Mouse (Mus musculus) neutrophil, adult 5-6 weeks (primary cell): ENCODE measurements around the gene Olfr958. TPM values are rescaled to one million over a fixed set of nuclear protein-coding genes. Genes with fewer than 3 reads are reported as not detected.

Source experiments
- ATAC-seq: fragments of 151-379, 151-347 bp; 2 replicates; pipeline ENCODE4 v1.8.0; 2017; ENCODE audit warnings: mild to moderate bottlenecking, moderate TSS enrichment; ENCODE audit not compliant: insufficient number of reproducible peaks, poor library complexity, low FRiP score, severe bottlenecking; ENCODE audit errors: extremely low read depth
- total RNA-seq: library from RNA; stranded (forward); fragments of 200-1000 nt; gene quantifications from 2 replicates; pipeline ENCODE4 v1.2.3, GENCODE M21; 2017

Gene Olfr958
- total RNA-seq = not detected in 2 replicates

GRCm38 (mm10) chr9:39553946-39554345 lies at the start of gene Olfr958:
TSS of gene Olfr958 (minus strand) at chr9:39554054.
- ATAC-seq = no peak

- no peak for ATAC-seq
Measured at GRCm38 (mm10) chr9:39603333-39603845, 49.5 kb upstream of the Olfr958 start.

- no peak for ATAC-seq
Measured at GRCm38 (mm10) chr9:39602536-39603332, 48.9 kb upstream of the Olfr958 start.

- ATAC-seq = no peak
Measured at GRCm38 (mm10) chr9:39577050-39577449, 23.2 kb upstream of the Olfr958 start.

- no peak for ATAC-seq
Measured at GRCm38 (mm10) chr9:39575469-39575868, 21.6 kb upstream of the Olfr958 start, which contains the start of gene Olfr959. TSS of gene Olfr959 (minus strand) at chr9:39575569.

- no peak for ATAC-seq
Measured at GRCm38 (mm10) chr9:39558349-39558647, 4.4 kb upstream of the Olfr958 start.

- no peak for ATAC-seq
Measured at GRCm38 (mm10) chr9:39557529-39558348, 3.9 kb upstream of the Olfr958 start.

- ATAC-seq = no peak
Measured at GRCm38 (mm10) chr9:39550806-39551205, 3.0 kb downstream of the Olfr958 start.

GRCm38 (mm10) chr9:39523616-39524285 lies 30.1 kb downstream of the Olfr958 start:
- no peak for ATAC-seq

GRCm38 (mm10) chr9:39518595-39518994 lies 35.3 kb downstream of the Olfr958 start:
- ATAC-seq = no peak

- ATAC-seq = no peak
Measured at GRCm38 (mm10) chr9:39515531-39515930, 38.3 kb downstream of the Olfr958 start, which contains the start of gene Olfr957. TSS of gene Olfr957 (minus strand) at chr9:39515809.

- no peak for ATAC-seq
Measured at GRCm38 (mm10) chr9:39509412-39509811, 44.4 kb downstream of the Olfr958 start.

GRCm38 (mm10) chr9:39508998-39509397 lies 44.9 kb downstream of the Olfr958 start:
- no peak for ATAC-seq

Other genes starting within 250 kb of the Olfr958 start
- gene Olfr948, start 228.0 kb downstream of the Olfr958 start, total RNA-seq = not detected in 2 replicates
- gene Olfr951, start 166.6 kb downstream of the Olfr958 start, total RNA-seq = not detected in 2 replicates
- not detected in 2 replicates for gene Olfr952, start 126.9 kb downstream of the Olfr958 start, total RNA-seq
- gene Olfr954, start 97.4 kb downstream of the Olfr958 start, total RNA-seq = not detected in 2 replicates
- gene Olfr955, start 82.1 kb downstream of the Olfr958 start, total RNA-seq = not detected in 2 replicates
- 0.12 TPM in 1 of 2 replicates, not detected in the other for gene Olfr44, start 60.1 kb downstream of the Olfr958 start, total RNA-seq
- not detected in 2 replicates for gene Olfr957, start 38.2 kb downstream of the Olfr958 start, total RNA-seq
- gene Olfr959, start 21.5 kb upstream of the Olfr958 start, total RNA-seq = 0.12 TPM in 1 of 2 replicates, not detected in the other
- gene AW551984, start 50.3 kb upstream of the Olfr958 start, total RNA-seq = not detected in 2 replicates
- gene Olfr148, start 56.6 kb upstream of the Olfr958 start, total RNA-seq = not detected in 2 replicates
- gene Olfr960, start 67.3 kb upstream of the Olfr958 start, total RNA-seq = not detected in 2 replicates
- gene Olfr961, start 91.0 kb upstream of the Olfr958 start, total RNA-seq = not detected in 2 replicates
- gene Olfr963, start 113.2 kb upstream of the Olfr958 start, total RNA-seq = not detected in 2 replicates
- gene Olfr149, start 153.1 kb upstream of the Olfr958 start, total RNA-seq = not detected in 2 replicates
- not detected in 2 replicates for gene Olfr965, start 157.3 kb upstream of the Olfr958 start, total RNA-seq
- not detected in 2 replicates for gene Olfr150, start 176.9 kb upstream of the Olfr958 start, total RNA-seq
- not detected in 2 replicates for gene Olfr967, start 192.2 kb upstream of the Olfr958 start, total RNA-seq
- not detected in 2 replicates for gene Olfr968, start 229.2 kb upstream of the Olfr958 start, total RNA-seq
- not detected in 2 replicates for gene Olfr969, start 236.9 kb upstream of the Olfr958 start, total RNA-seq